Mouse (Mus musculus): ENCODE results near the gene Vmn1r115. TPM values are rescaled to one million over a fixed set of nuclear protein-coding genes. Genes with fewer than 3 reads are reported as not detected.
"Not testable (repeated sequence)": the region's sequence is repeated elsewhere in the genome, so short reads cannot be mapped to it uniquely, and the experiment has no call there.

Gene Vmn1r115
- not detected for total RNA-seq (2021)
- long read RNA-seq, experiment 1, result 0 reads
- long read RNA-seq, experiment 2, result 0 reads

GRCm38 (mm10) chr7:20844885-20845284, at the start of gene Vmn1r115:
Vmn1r115 (minus strand) TSS chr7:20844985.
- intact Hi-C loops (cut with DNase I); H3K27ac ChIP-seq; H3K4me3 ChIP-seq; DNase-seq (ENCODE audit: extremely low spot score in 1 of 2, low spot score in 2 of 2): not testable (repeated sequence)

DNA sequence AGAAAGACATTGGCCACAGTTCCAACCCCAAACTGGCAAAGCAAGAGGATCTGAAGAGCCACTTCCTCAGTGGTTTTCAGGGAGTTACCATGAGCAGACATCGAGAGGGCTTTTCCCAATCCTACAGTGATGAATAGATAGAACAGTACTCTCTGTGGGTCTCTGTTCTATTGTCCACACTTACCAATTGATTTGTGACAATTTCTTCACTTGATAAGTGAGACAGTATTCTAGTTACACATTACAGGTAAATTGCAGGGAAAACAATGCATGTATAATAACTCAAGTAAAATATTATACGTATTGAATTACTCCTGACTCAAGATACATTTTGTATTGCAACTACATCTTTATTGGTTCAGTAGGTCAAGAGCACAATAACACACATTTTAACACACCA, 39.2 kb upstream of the Vmn1r115 start, which contains the start of gene Vmn1r117:
Vmn1r117 (minus strand) TSS at position 101 of the 400 bp plus-strand sequence.
- H3K27ac ChIP-seq; H3K4me3 ChIP-seq; intact Hi-C loops (cut with DNase I); DNase-seq (ENCODE audit: extremely low spot score in 1 of 2, low spot score in 2 of 2): not testable (repeated sequence)

- intact Hi-C loops (cut with DNase I); H3K27ac ChIP-seq; H3K4me3 ChIP-seq: not testable (repeated sequence)
These were observed 27.2 kb upstream of the Vmn1r115 start, which contains the start of gene Vmn1r116 for GRCm38 (mm10) chr7:20871956-20872355. Vmn1r116 (plus strand) TSS chr7:20872256.

GRCm38 (mm10) chr7:20812086-20812485, 32.7 kb downstream of the Vmn1r115 start, which contains the start of gene Vmn1r114:
Vmn1r114 (minus strand) TSS chr7:20812186.
- H3K4me3 ChIP-seq; H3K27ac ChIP-seq; intact Hi-C loops (cut with DNase I); DNase-seq (ENCODE audit: extremely low spot score in 1 of 2, low spot score in 2 of 2): not testable (repeated sequence)

More at GRCm38 (mm10) chr7:20871956-20872355, 27.2 kb upstream of the Vmn1r115 start, which contains the start of gene Vmn1r116:
- DNase-seq (ENCODE audit: extremely low spot score in 1 of 2, low spot score in 2 of 2), result not testable (repeated sequence)

Other genes with a start within 250 kb of the Vmn1r115 start
- gene Gm4513, start 246.0 kb downstream of the Vmn1r115 start, total RNA-seq (2021), result not detected
- not detected for gene Vmn1r107, start 176.1 kb downstream of the Vmn1r115 start, total RNA-seq (2021)
- gene Vmn1r111, start 141.8 kb downstream of the Vmn1r115 start, total RNA-seq (2021), result not detected
- not detected for gene Gm10668, start 114.4 kb downstream of the Vmn1r115 start, total RNA-seq (2021)
- gene Vmn1r112, start 73.8 kb downstream of the Vmn1r115 start, total RNA-seq (2021), result not detected
- gene Vmn1r113, start 57.7 kb downstream of the Vmn1r115 start, total RNA-seq (2021), result not detected
- not detected for gene Vmn1r114, start 32.8 kb downstream of the Vmn1r115 start, total RNA-seq (2021)
- gene Vmn1r116, start 27.3 kb upstream of the Vmn1r115 start, total RNA-seq (2021), result not detected
- gene Vmn1r117, start 39.1 kb upstream of the Vmn1r115 start, total RNA-seq (2021), result not detected
- gene Vmn1r118, start 67.4 kb upstream of the Vmn1r115 start, total RNA-seq (2021), result not detected
- not detected for gene Vmn1r119, start 167.5 kb upstream of the Vmn1r115 start, total RNA-seq (2021)
- not detected for gene Vmn1r120, start 208.8 kb upstream of the Vmn1r115 start, total RNA-seq (2021)

Data from left cerebral cortex, adult 2 months (tissue).